In the genomic region with DNA sequence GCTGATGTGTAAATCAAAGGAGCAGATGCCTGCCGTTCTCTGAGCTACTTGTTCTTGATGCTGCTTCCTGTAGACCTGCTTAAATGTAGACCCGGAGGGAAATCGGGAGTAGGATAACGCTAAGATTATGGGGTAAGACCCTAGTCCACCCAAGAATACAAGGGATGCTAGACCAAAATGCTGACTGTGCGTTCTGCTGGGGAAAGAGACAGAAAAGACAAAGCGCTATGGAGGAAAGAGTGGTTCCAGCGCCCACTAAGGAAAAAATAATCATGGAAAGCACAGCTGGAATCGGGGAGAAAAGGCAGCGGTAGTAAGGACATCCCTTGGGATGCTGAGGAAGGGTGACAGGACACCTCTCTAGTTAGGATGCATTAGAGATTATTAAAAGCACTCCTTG, we compare ENCODE assay signal across 23 mouse cellular contexts.
DNase-seq lines count a peak whose midpoint lies in the region; ATAC-seq and TF ChIP-seq lines count a peak whose summit lies in the region.
"Had no signal": no experiment of that assay in that cellular context is flagged by ENCODE, and none has a peak within 500 bp of the region (broad histone marks: within the 10 kb centered on the region; RNA-seq: fewer than 3 reads in every experiment).

No protein-coding gene starts in this region.

- TF ChIP-seq CTCF in midbrain, postnatal 0 days (IDR thresholded peaks at IDR 0.05) = no peak
- no peak for TF ChIP-seq CTCF in CH12.LX (conservative IDR thresholded peaks at IDR 0.05 in 1 of 2, IDR thresholded peaks at IDR 0.05 in 1 of 2; ENCODE audit: low read depth in 2 of 2, low read length in 2 of 2)

- no peaks in the 10 kb centered on the region for H3K4me1 ChIP-seq in midbrain, embryonic 11.5 days (ENCODE audit: control insufficient read depth, insufficient read depth, low read length)
- H3K4me1 ChIP-seq in midbrain, postnatal 0 days (ENCODE audit: insufficient read depth, low read length) = no peaks in the 10 kb centered on the region
- peaks cover 13% of the 10 kb centered on the region for H3K4me1 ChIP-seq in midbrain, embryonic 13.5 days (replicated peaks)
- peaks cover 37% of the 10 kb centered on the region for H3K4me1 ChIP-seq in midbrain, embryonic 10.5 days
- H3K4me1 ChIP-seq in CH12.LX (ENCODE audit: control insufficient read depth in 1 of 2, insufficient read depth in 2 of 2) (peaks cover 0 to 5% of the 10 kb centered on the region in 2 experiments; a peak in 1 of 4 replicates), ES-E14 (ENCODE audit: control insufficient read depth in 2 of 2, insufficient read depth in 2 of 2, low read length in 2 of 2, poor library complexity in 1 of 2) (peaks cover 9 to 11% of the 10 kb centered on the region in 2 experiments; a peak in 3 of 4 replicates)
- 0 out of 2 replicates have a peak, but pooled peaks cover 5% of the 10 kb centered on the region for H3K4me1 ChIP-seq in kidney, embryonic 16.5 days (ENCODE audit: insufficient read depth, low read length)

- in situ Hi-C loops in CH12.LX (cut with MboI; ENCODE audit: low pct_ligation_motif_present, low pct_unique_long_range_greater_than_20kb, low sequenced_read_pairs) (no loop called here), ES-E14 (cut with MboI; ENCODE audit: low sequenced_read_pairs in 2 of 2, unreplicated experiment in 2 of 2) (no loop called here)

- no peak overlapping the region for H3K4me2 ChIP-seq in midbrain, embryonic 11.5 days
- H3K4me2 ChIP-seq in midbrain, postnatal 0 days (ENCODE audit: low read depth, low read length, poor library complexity, severe bottlenecking) = no peak overlapping the region
- no peak overlapping the region for H3K4me2 ChIP-seq in midbrain, embryonic 13.5 days (replicated peaks)
- no peak overlapping the region for H3K4me2 ChIP-seq in CH12.LX (ENCODE audit: insufficient read depth, low read depth, poor library complexity, severe bottlenecking)
- H3K4me2 ChIP-seq in kidney, embryonic 16.5 days (replicated peaks; ENCODE audit: low read depth, low read length) = no peak overlapping the region

- H3K9me3 ChIP-seq in midbrain, embryonic 11.5 days (ENCODE audit: control insufficient read depth, low read length) = no peaks in the 10 kb centered on the region
- no peaks in the 10 kb centered on the region for H3K9me3 ChIP-seq in midbrain, postnatal 0 days (ENCODE audit: low read length)
- no peaks in the 10 kb centered on the region for H3K9me3 ChIP-seq in midbrain, embryonic 13.5 days
- H3K9me3 ChIP-seq in midbrain, embryonic 10.5 days (replicated peaks) = no peaks in the 10 kb centered on the region
- H3K9me3 ChIP-seq in CH12.LX (replicated peaks; ENCODE audit: low read length) (no peaks in the 10 kb centered on the region), ES-E14 (ENCODE audit: control insufficient read depth, insufficient read depth, low read depth, low read length) (no peaks in the 10 kb centered on the region)
- H3K9me3 ChIP-seq in kidney, embryonic 16.5 days (ENCODE audit: low read length) = no peaks in the 10 kb centered on the region
- H3K9me3 ChIP-seq: G1E had no signal

- TF ChIP-seq EP300 in CH12.LX (IDR thresholded peaks at IDR 0.05; ENCODE audit: low read length) = no peak

- no peak for TF ChIP-seq POLR2A in CH12.LX (IDR thresholded peaks at IDR 0.05; ENCODE audit: low read depth, low read length)

- no peak overlapping the region for H3K4me3 ChIP-seq in midbrain, embryonic 11.5 days (ENCODE audit: low read depth, low read length)
- no peak overlapping the region for H3K4me3 ChIP-seq in midbrain, postnatal 0 days (ENCODE audit: low read depth, low read length)
- no peak overlapping the region for H3K4me3 ChIP-seq in midbrain, embryonic 13.5 days (replicated peaks)
- H3K4me3 ChIP-seq in midbrain, embryonic 10.5 days = no peak overlapping the region
- H3K4me3 ChIP-seq in CH12.LX (replicated peaks in 1 of 3; ENCODE audit: low read depth in 2 of 3, low read length in 2 of 3, poor library complexity in 1 of 3) (no peak overlapping the region), ES-E14 (ENCODE audit: insufficient read depth in 1 of 2, low read depth in 1 of 2, low read length in 2 of 2, poor library complexity in 1 of 2, severe bottlenecking in 1 of 2) (no peak overlapping the region)
- no peak overlapping the region for H3K4me3 ChIP-seq in kidney, embryonic 16.5 days (ENCODE audit: low read length)

- no peak for ATAC-seq in midbrain, embryonic 11.5 days (ENCODE audit: low FRiP score)
- ATAC-seq in midbrain, postnatal 0 days (ENCODE audit: low FRiP score) = no peak
- no peak for ATAC-seq in midbrain, embryonic 13.5 days
- no peak for ATAC-seq in kidney, embryonic 16.5 days (ENCODE audit: low FRiP score, low TSS enrichment)
- ATAC-seq: activated CD4-positive, CD25-positive, alpha-beta regulatory T cell, adult 4 months; CD4-positive, CD25-positive, alpha-beta regulatory T cell, adult 4 months; Patski had no signal

- no peak overlapping the region for H3K27ac ChIP-seq in midbrain, embryonic 11.5 days (ENCODE audit: low read depth, low read length)
- H3K27ac ChIP-seq in midbrain, postnatal 0 days (ENCODE audit: low read depth, low read length) = no peak overlapping the region
- peak overlapping the region; percentile 30; the same call in 1 of the 2 replicates for H3K27ac ChIP-seq in midbrain, embryonic 13.5 days
- no peak overlapping the region for H3K27ac ChIP-seq in midbrain, embryonic 10.5 days (replicated peaks)
- H3K27ac ChIP-seq in CH12.LX (ENCODE audit: insufficient read depth, low read depth) = no peak overlapping the region
- H3K27ac ChIP-seq in ES-E14 (ENCODE audit: insufficient read depth, low read depth, low read length, poor library complexity, severe bottlenecking) = no peak overlapping the region
- no peak overlapping the region for H3K27ac ChIP-seq in kidney, embryonic 16.5 days (ENCODE audit: low read length)

- H3K79me2 ChIP-seq in CH12.LX (replicated peaks; ENCODE audit: control insufficient read depth, extremely low read depth, insufficient read depth, poor library complexity, severe bottlenecking) = no peaks in the 10 kb centered on the region

- peak; percentile 80 for DNase-seq in midbrain, embryonic 11.5 days (ENCODE audit: low spot score, missing footprints)
- no peak for DNase-seq in midbrain, postnatal 0 days (ENCODE audit: low spot score)
- DNase-seq in midbrain, embryonic 10.5 days (ENCODE audit: low spot score) = no peak
- no peak for DNase-seq in CH12.LX (ENCODE audit: extremely low read depth)
- DNase-seq in ES-E14 (ENCODE audit: low read depth, low spot score) = no peak
- DNase-seq in urinary bladder, postnatal 14 days (ENCODE audit: low spot score) = no peak
- DNase-seq: adrenal gland, adult 2 months; adrenal gland, adult 8-10 months; adrenal gland, postnatal 10 days; adrenal gland, postnatal 14 days; adrenal gland, postnatal 25 days; adrenal gland, postnatal 36 days; B cell, adult 2 months; cerebellum, adult 11 months; cerebellum, adult 11-12 months; cerebellum, adult 18-20 months; cerebellum, adult 2 months had no signal

- no peak for TF ChIP-seq RAD21 in CH12.LX (IDR thresholded peaks at IDR 0.05; ENCODE audit: low read depth, low read length)

- H3K9ac ChIP-seq in midbrain, embryonic 11.5 days (ENCODE audit: low read length) = no peak overlapping the region
- no peak overlapping the region for H3K9ac ChIP-seq in midbrain, postnatal 0 days (replicated peaks; ENCODE audit: low read length, poor library complexity, severe bottlenecking)
- H3K9ac ChIP-seq in midbrain, embryonic 13.5 days (replicated peaks) = no peak overlapping the region
- H3K9ac ChIP-seq in CH12.LX (ENCODE audit: insufficient read depth, low read depth) (no peak overlapping the region), ES-E14 (ENCODE audit: insufficient read depth, low read depth, low read length, poor library complexity, severe bottlenecking) (no peak overlapping the region)
- no peak overlapping the region for H3K9ac ChIP-seq in kidney, embryonic 16.5 days (replicated peaks; ENCODE audit: low read length)

- H3K36me3 ChIP-seq in midbrain, embryonic 11.5 days (ENCODE audit: control insufficient read depth, insufficient read depth, low read length) = no peaks in the 10 kb centered on the region
- H3K36me3 ChIP-seq in midbrain, postnatal 0 days (ENCODE audit: insufficient read depth, low read length) = no peaks in the 10 kb centered on the region
- no peaks in the 10 kb centered on the region for H3K36me3 ChIP-seq in midbrain, embryonic 13.5 days
- no peaks in the 10 kb centered on the region for H3K36me3 ChIP-seq in midbrain, embryonic 10.5 days
- H3K36me3 ChIP-seq in CH12.LX (replicated peaks in 1 of 2; ENCODE audit: control insufficient read depth in 1 of 2, insufficient read depth in 1 of 2, low read length in 1 of 2) (no peaks in the 10 kb centered on the region), ES-E14 (ENCODE audit: control insufficient read depth, insufficient read depth, low read length, poor library complexity, severe bottlenecking) (no peaks in the 10 kb centered on the region)
- no peaks in the 10 kb centered on the region for H3K36me3 ChIP-seq in kidney, embryonic 16.5 days (ENCODE audit: insufficient read depth, low read length)

- dilution Hi-C loops in CH12.LX (cut with MboI; ENCODE audit: extremely low pct_ligation_motif_present, extremely low pct_unique_long_range_greater_than_20kb, low sequenced_read_pairs) = no loop called here

- WGBS in midbrain, embryonic 11.5 days = 91% methylated on average over 9 of the region's 9 CpGs
- WGBS in midbrain, postnatal 0 days = 90% methylated on average over 9 of the region's 9 CpGs
- 89% methylated on average over 9 of the region's 9 CpGs for WGBS in midbrain, embryonic 13.5 days
- 90% methylated on average over 9 of the region's 9 CpGs for WGBS in midbrain, embryonic 10.5 days
- 82% methylated on average over 9 of the region's 9 CpGs for WGBS in kidney, embryonic 16.5 days

- no peaks in the 10 kb centered on the region for H3K27me3 ChIP-seq in midbrain, embryonic 11.5 days (ENCODE audit: control insufficient read depth, insufficient read depth, low read length)
- no peaks in the 10 kb centered on the region for H3K27me3 ChIP-seq in midbrain, postnatal 0 days (ENCODE audit: insufficient read depth, low read length)
- no peaks in the 10 kb centered on the region for H3K27me3 ChIP-seq in midbrain, embryonic 13.5 days
- H3K27me3 ChIP-seq in midbrain, embryonic 10.5 days (ENCODE audit: low read depth, poor library complexity, severe bottlenecking) = no peaks in the 10 kb centered on the region; the same call in 1 of the 2 replicates
- no peaks in the 10 kb centered on the region for H3K27me3 ChIP-seq in CH12.LX (replicated peaks)
- H3K27me3 ChIP-seq in kidney, embryonic 16.5 days (ENCODE audit: insufficient read depth, low read length) = no peaks in the 10 kb centered on the region

TF ChIP-seq in CH12.LX, 34 proteins besides CTCF, POLR2A, EP300 and RAD21:
- no peak for TF ChIP-seq ELF1 (IDR thresholded peaks at IDR 0.05; ENCODE audit: low read depth, low read length)
- TF ChIP-seq MAFK (IDR thresholded peaks at IDR 0.05; ENCODE audit: insufficient replicate concordance, low read length) = peak; percentile 41; the same call in 1 of the 2 replicates

TF ChIP-seq in ES-E14, 5 proteins besides CTCF, POLR2A, EP300 and RAD21:
- TF ChIP-seq MAFK (IDR thresholded peaks at IDR 0.05; ENCODE audit: insufficient read depth, low read depth, low read length) = peak; percentile 53; the same call in 1 of the 2 replicates
- TF ChIP-seq HCFC1 (IDR thresholded peaks at IDR 0.05; ENCODE audit: borderline replicate concordance, insufficient read depth, low read length) = no peak
- TF ChIP-seq ZC3H11A (IDR thresholded peaks at IDR 0.05; ENCODE audit: borderline replicate concordance, low read depth, low read length) = no peak
